Mouse (Mus musculus): ENCODE results near the gene P3h1. TPM values are rescaled to one million over a fixed set of nuclear protein-coding genes. Genes with fewer than 3 reads are reported as not detected.

The P3h1 gene
- 5.9 and 8.1 TPM in 2 replicates for polyA plus RNA-seq (2012; rRNA removed)

- H3K27ac ChIP-seq (ENCODE audit: insufficient read depth, low read length) = no peak within 1 kb of the TSS
- under 1% methylated on average over 70 of the region's 71 CpGs for WGBS
- TF ChIP-seq CTCF (IDR thresholded peaks at IDR 0.05; ENCODE audit: extremely low read depth, insufficient read depth, insufficient read length, insufficient replicate concordance) (no peak), POLR2A (IDR thresholded peaks at IDR 0.05; ENCODE audit: low read depth, low read length) (peak; percentile 25; the same call in 1 of the 2 replicates)
- peaks cover 2% of the 10 kb centered on the region for H3K4me1 ChIP-seq (ENCODE audit: control insufficient read depth, insufficient read depth, insufficient read length)
- DNase-seq (ENCODE audit: low read depth in 1 of 2, low spot score in 2 of 2) = peak; percentile 98 to 99
- H3K36me3 ChIP-seq (ENCODE audit: control insufficient read depth, insufficient read depth, low read length) = peaks cover 2% of the 10 kb centered on the region; the same call in 1 of the 2 replicates
- no peaks in the 10 kb centered on the region for H3K27me3 ChIP-seq (ENCODE audit: control insufficient read depth, insufficient read depth, low read length)
- peak within 1 kb of the TSS; percentile 92 for H3K4me3 ChIP-seq (ENCODE audit: extremely low read depth, insufficient read depth, insufficient read length)
Observed at GRCm38 (mm10) chr4:119232410-119233255, at the start of gene P3h1, which contains the start of gene AU022252. TSS of gene P3h1 (plus strand) at chr4:119232915. TSS of gene AU022252 (minus strand) at chr4:119232712.

GRCm38 (mm10) chr4:119183525-119183924, 49.2 kb upstream of the P3h1 start:
- H3K27ac ChIP-seq (ENCODE audit: insufficient read depth, low read length) = no peak overlapping the region
- no peaks in the 10 kb centered on the region for H3K27me3 ChIP-seq (ENCODE audit: control insufficient read depth, insufficient read depth, low read length)
- H3K4me3 ChIP-seq (ENCODE audit: extremely low read depth, insufficient read depth, insufficient read length) = no peak overlapping the region
- 46% methylated on average over 1 of the region's 1 CpGs for WGBS
- H3K36me3 ChIP-seq (ENCODE audit: control insufficient read depth, insufficient read depth, low read length) = no peaks in the 10 kb centered on the region
- DNase-seq (ENCODE audit: low read depth in 1 of 2, low spot score in 2 of 2) = no peak
- no peak for TF ChIP-seq CTCF (IDR thresholded peaks at IDR 0.05; ENCODE audit: extremely low read depth, insufficient read depth, insufficient read length, insufficient replicate concordance)
- no peak for TF ChIP-seq POLR2A (IDR thresholded peaks at IDR 0.05; ENCODE audit: low read depth, low read length)
- peaks cover 19% of the 10 kb centered on the region for H3K4me1 ChIP-seq (ENCODE audit: control insufficient read depth, insufficient read depth, insufficient read length)

GRCm38 (mm10) chr4:119185771-119186170, 46.9 kb upstream of the P3h1 start:
- TF ChIP-seq CTCF (IDR thresholded peaks at IDR 0.05; ENCODE audit: extremely low read depth, insufficient read depth, insufficient read length, insufficient replicate concordance) (no peak), POLR2A (IDR thresholded peaks at IDR 0.05; ENCODE audit: low read depth, low read length) (no peak)
- no peaks in the 10 kb centered on the region for H3K36me3 ChIP-seq (ENCODE audit: control insufficient read depth, insufficient read depth, low read length)
- WGBS = 84% methylated on average over 4 of the region's 4 CpGs
- H3K4me1 ChIP-seq (ENCODE audit: control insufficient read depth, insufficient read depth, insufficient read length) = peaks cover 19% of the 10 kb centered on the region
- no peak overlapping the region for H3K4me3 ChIP-seq (ENCODE audit: extremely low read depth, insufficient read depth, insufficient read length)
- DNase-seq (ENCODE audit: low read depth in 1 of 2, low spot score in 2 of 2) = no peak
- no peaks in the 10 kb centered on the region for H3K27me3 ChIP-seq (ENCODE audit: control insufficient read depth, insufficient read depth, low read length)
- no peak overlapping the region for H3K27ac ChIP-seq (ENCODE audit: insufficient read depth, low read length)

DNA sequence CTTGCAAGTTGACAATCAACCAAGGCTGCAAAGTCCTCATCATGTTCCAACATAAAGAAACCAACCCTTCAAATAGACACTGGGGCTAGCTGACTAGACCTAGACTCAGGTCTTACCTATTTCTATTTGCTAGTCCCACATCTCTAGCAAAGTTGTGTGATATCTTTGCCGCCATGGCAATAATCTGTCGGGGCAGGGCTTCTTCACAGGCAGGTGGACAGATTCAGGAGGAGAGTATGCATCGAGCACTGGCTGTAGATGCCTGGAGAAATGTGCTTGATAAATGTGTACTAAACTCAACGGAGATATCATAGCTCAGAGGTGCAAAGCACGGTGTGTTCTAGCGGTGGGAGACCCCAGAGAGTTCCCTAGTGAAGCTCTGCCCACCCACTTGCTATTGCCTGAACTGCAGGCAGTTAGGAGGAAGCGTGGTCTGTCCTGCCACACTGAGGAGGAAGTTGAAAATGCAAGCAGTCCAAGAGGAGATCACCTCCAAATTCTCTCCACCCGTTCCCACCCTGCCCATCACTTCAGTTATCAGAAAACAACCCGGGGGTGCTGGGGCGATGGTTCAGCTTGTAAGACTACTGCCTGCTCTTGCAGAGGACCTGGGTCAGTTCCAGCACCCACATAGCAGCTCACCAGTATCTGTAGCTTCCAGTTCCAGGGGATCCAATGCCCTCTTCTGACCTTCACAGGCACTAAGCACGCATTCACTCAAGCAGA, 44.5 kb upstream of the P3h1 start:
- Histone ChIP-seq H3K36me3 (ENCODE audit: control insufficient read depth, insufficient read depth, low read length) (no peaks in the 10 kb centered on the region), H3K27ac (ENCODE audit: insufficient read depth, low read length) (no peak overlapping the region; the same call in 1 of the 2 replicates), H3K27me3 (ENCODE audit: control insufficient read depth, insufficient read depth, low read length) (no peaks in the 10 kb centered on the region), H3K4me1 (ENCODE audit: control insufficient read depth, insufficient read depth, insufficient read length) (peaks cover 6% of the 10 kb centered on the region), H3K4me3 (ENCODE audit: extremely low read depth, insufficient read depth, insufficient read length) (0 out of 2 replicates have a peak overlapping the region, but pooled peaks have one; percentile 12)
- TF ChIP-seq POLR2A (IDR thresholded peaks at IDR 0.05; ENCODE audit: low read depth, low read length) = no peak
- peak; percentile 42; the same call in 1 of the 2 replicates for TF ChIP-seq CTCF (IDR thresholded peaks at IDR 0.05; ENCODE audit: extremely low read depth, insufficient read depth, insufficient read length, insufficient replicate concordance)
- DNase-seq (ENCODE audit: low read depth in 1 of 2, low spot score in 2 of 2) = no peak
- WGBS = 33% methylated on average over 11 of the region's 11 CpGs

GRCm38 (mm10) chr4:119189392-119189791, 43.3 kb upstream of the P3h1 start:
- TF ChIP-seq POLR2A (IDR thresholded peaks at IDR 0.05; ENCODE audit: low read depth, low read length) (no peak), CTCF (IDR thresholded peaks at IDR 0.05; ENCODE audit: extremely low read depth, insufficient read depth, insufficient read length, insufficient replicate concordance) (no peak)
- 82% methylated on average over 6 of the region's 6 CpGs for WGBS
- DNase-seq (ENCODE audit: low read depth in 1 of 2, low spot score in 2 of 2) = no peak
- no peaks in the 10 kb centered on the region for H3K4me1 ChIP-seq (ENCODE audit: control insufficient read depth, insufficient read depth, insufficient read length)
- no peaks in the 10 kb centered on the region for H3K27me3 ChIP-seq (ENCODE audit: control insufficient read depth, insufficient read depth, low read length)
- H3K27ac ChIP-seq (ENCODE audit: insufficient read depth, low read length) = no peak overlapping the region; the same call in 1 of the 2 replicates
- H3K36me3 ChIP-seq (ENCODE audit: control insufficient read depth, insufficient read depth, low read length) = no peaks in the 10 kb centered on the region
- peak overlapping the region; percentile 41; the same call in 1 of the 2 replicates for H3K4me3 ChIP-seq (ENCODE audit: extremely low read depth, insufficient read depth, insufficient read length)

- TF ChIP-seq CTCF (IDR thresholded peaks at IDR 0.05; ENCODE audit: extremely low read depth, insufficient read depth, insufficient read length, insufficient replicate concordance) = no peak
- TF ChIP-seq POLR2A (IDR thresholded peaks at IDR 0.05; ENCODE audit: low read depth, low read length) = no peak
- no peak for DNase-seq (ENCODE audit: low read depth in 1 of 2, low spot score in 2 of 2)
- Histone ChIP-seq H3K36me3 (ENCODE audit: control insufficient read depth, insufficient read depth, low read length) (no peaks in the 10 kb centered on the region), H3K27me3 (ENCODE audit: control insufficient read depth, insufficient read depth, low read length) (no peaks in the 10 kb centered on the region), H3K27ac (ENCODE audit: insufficient read depth, low read length) (no peak within 1 kb of the TSS; the same call in 1 of the 2 replicates), H3K4me1 (ENCODE audit: control insufficient read depth, insufficient read depth, insufficient read length) (no peaks in the 10 kb centered on the region), H3K4me3 (ENCODE audit: extremely low read depth, insufficient read depth, insufficient read length) (peak within 1 kb of the TSS; percentile 41; the same call in 1 of the 2 replicates)
- WGBS = 81% methylated on average over 6 of the region's 6 CpGs
Observed at GRCm38 (mm10) chr4:119189864-119190263, 42.9 kb upstream of the P3h1 start, which contains the start of gene Ermap. TSS of gene Ermap (minus strand) at chr4:119190011.
